Mouse (Mus musculus): ENCODE measurements around the gene Ehd4. TPM values are rescaled to one million over a fixed set of nuclear protein-coding genes. Genes with fewer than 3 reads are reported as not detected.

Ehd4 gene
- polyA plus RNA-seq, 1 experiment from 2014 or later = 15.9 TPM

DNA sequence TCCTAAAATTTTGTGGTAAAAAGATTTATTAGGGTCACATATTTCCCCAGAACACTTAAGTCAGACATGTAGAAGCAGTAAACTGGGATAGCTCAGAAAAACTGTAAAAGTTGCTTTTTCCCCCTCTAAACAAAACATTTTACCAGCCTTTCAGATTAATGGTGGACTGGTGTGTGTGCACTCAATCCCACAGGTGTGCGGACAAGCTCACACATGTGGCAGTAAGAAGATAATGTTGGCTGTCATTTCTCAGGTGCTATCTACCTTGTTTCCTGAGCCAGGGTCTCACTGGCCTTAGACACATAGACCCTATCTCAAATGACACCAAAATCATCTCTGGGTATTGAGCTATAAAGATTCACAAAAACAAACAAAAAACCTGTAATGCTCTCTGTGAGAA, 28.9 kb downstream of the Ehd4 start:
- H3K27ac ChIP-seq (replicated peaks) = no peak overlapping the region
- no peaks in the 10 kb centered on the region for H3K27me3 ChIP-seq (replicated peaks)
- no peak overlapping the region for H3K4me2 ChIP-seq
- H3K4me1 ChIP-seq = no peaks in the 10 kb centered on the region
- H3K4me3 ChIP-seq (replicated peaks) = no peak overlapping the region
- no peak overlapping the region for H3K9ac ChIP-seq (replicated peaks)
- H3K36me3 ChIP-seq = no peaks in the 10 kb centered on the region
- whole genome bisulfite sequencing = 97% methylated on average over 1 of the region's 1 CpGs
- no peaks in the 10 kb centered on the region for H3K9me3 ChIP-seq (replicated peaks)
- no peak for ATAC-seq (ENCODE audit: low FRiP score)

DNA sequence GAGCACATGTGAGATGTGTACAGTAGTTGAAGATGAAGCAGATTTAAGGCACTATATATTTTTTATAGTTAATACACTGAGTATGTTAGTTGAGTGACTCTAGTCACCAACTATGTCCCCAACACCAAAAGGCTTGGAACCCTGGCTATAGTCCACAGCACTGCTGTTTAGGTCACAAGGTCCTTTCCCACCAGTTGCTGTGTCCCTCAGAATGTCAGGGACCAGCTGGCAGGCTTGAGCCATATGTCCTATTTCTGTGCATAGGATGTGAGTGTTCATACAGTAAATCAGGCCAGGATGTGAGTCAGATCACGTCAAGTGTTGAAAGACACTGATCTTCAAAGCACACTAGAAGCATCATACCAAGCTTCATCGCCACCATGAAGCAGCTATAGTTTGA, 29.5 kb downstream of the Ehd4 start:
- no peak overlapping the region for H3K4me2 ChIP-seq
- H3K4me1 ChIP-seq = no peaks in the 10 kb centered on the region
- H3K27ac ChIP-seq (replicated peaks) = no peak overlapping the region
- H3K36me3 ChIP-seq = no peaks in the 10 kb centered on the region
- WGBS = 89% methylated on average over 2 of the region's 2 CpGs
- H3K27me3 ChIP-seq (replicated peaks) = no peaks in the 10 kb centered on the region
- H3K9me3 ChIP-seq (replicated peaks) = no peaks in the 10 kb centered on the region
- ATAC-seq (ENCODE audit: low FRiP score) = no peak
- no peak overlapping the region for H3K4me3 ChIP-seq (replicated peaks)
- no peak overlapping the region for H3K9ac ChIP-seq (replicated peaks)

DNA sequence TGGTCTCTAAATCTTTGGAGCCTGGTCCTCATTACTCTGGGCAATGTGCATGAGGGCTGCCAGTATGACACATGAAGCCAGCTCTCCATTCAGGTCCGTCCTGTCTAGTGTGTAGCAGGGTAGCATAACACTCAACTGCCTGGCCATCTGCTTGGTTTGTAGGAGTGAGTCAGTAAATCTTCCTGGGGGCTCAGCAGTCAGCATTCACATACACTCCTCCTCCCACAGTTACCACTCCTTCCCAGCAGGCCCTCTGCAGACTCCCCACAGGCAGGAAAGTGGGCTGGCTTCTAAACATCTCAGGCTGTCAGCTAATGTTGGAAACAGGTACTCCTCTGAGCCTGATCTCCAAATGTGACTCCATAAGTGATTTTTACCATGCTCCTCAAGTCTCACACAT, 30.3 kb downstream of the Ehd4 start:
- Histone ChIP-seq H3K4me2 (no peak overlapping the region), H3K4me3 (replicated peaks) (no peak overlapping the region), H3K27me3 (replicated peaks) (no peaks in the 10 kb centered on the region), H3K36me3 (no peaks in the 10 kb centered on the region), H3K4me1 (no peaks in the 10 kb centered on the region), H3K27ac (replicated peaks) (no peak overlapping the region), H3K9me3 (replicated peaks) (no peaks in the 10 kb centered on the region), H3K9ac (replicated peaks) (no peak overlapping the region)
- no peak for ATAC-seq (ENCODE audit: low FRiP score)
- WGBS = 38% methylated on average over 1 of the region's 1 CpGs

DNA sequence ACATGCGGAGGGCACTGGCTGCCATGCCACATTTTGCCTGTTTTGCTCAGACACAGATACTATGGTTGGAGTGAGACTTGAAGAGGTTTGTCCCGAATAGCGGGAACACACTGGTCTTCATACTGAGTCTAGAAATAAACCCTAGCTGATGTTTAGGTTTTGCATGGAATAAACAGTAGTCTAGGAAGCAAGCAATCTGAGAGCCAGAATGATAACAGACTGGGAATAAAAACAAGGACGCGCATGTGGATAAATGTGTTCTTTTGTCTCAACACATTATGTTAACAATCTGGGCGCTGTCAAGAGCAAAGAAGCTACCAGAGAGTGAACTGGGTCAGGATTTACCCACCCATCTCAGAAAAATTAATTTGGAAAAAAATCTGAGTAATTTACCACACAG, 31.4 kb downstream of the Ehd4 start:
- ATAC-seq (ENCODE audit: low FRiP score) = no peak
- Histone ChIP-seq H3K27me3 (replicated peaks) (no peaks in the 10 kb centered on the region), H3K9me3 (replicated peaks) (no peaks in the 10 kb centered on the region), H3K4me1 (no peaks in the 10 kb centered on the region), H3K36me3 (no peaks in the 10 kb centered on the region), H3K4me2 (no peak overlapping the region), H3K4me3 (replicated peaks) (no peak overlapping the region), H3K9ac (replicated peaks) (no peak overlapping the region), H3K27ac (replicated peaks) (no peak overlapping the region)
- 94% methylated on average over 6 of the region's 6 CpGs for WGBS

DNA sequence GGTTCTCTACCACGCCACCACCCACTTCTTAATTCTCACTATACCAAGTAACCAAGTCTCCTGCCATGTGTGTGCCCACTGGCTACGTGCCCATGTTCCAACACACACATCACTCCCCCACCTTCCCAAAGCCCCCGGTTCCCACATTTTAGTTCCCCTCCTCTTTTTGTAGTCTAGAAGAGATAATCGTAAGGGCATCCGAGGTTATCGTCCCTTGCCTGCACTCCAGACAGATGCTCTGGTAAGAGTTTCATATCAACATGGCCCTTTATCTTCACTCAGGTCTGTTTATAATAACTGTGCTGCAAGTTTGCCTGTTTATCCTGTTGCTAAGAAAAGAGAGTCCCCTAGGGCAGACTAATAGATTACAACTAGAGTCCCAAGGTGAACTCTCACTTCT, 37.1 kb downstream of the Ehd4 start:
- H3K36me3 ChIP-seq = no peaks in the 10 kb centered on the region
- 95% methylated on average over 6 of the region's 6 CpGs for WGBS
- H3K4me3 ChIP-seq (replicated peaks) = no peak overlapping the region
- ATAC-seq (ENCODE audit: low FRiP score) = no peak
- H3K27ac ChIP-seq (replicated peaks) = no peak overlapping the region
- no peaks in the 10 kb centered on the region for H3K9me3 ChIP-seq (replicated peaks)
- H3K9ac ChIP-seq (replicated peaks) = no peak overlapping the region
- H3K27me3 ChIP-seq (replicated peaks) = no peaks in the 10 kb centered on the region
- no peak overlapping the region for H3K4me2 ChIP-seq
- no peaks in the 10 kb centered on the region for H3K4me1 ChIP-seq

DNA sequence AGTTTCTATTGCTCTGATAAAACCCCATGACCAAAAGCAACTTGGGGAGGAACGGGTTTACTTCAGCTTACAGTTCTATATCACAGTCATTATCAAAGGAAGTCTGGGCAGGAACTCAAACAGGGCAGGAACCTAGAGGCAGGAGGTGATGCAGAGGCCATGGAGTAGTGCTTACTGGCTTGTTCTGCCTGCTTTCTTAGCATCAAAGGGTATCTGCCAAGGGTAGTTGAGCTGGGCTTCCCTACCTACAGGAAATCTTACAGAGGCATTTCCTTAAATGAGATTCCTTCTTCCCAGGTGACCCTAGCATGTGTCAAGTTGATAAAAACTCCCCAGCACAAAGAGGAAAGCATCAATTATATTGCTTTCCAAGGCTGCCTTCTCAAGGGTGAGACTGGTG, 38.0 kb downstream of the Ehd4 start:
- ATAC-seq (ENCODE audit: low FRiP score) = no peak
- Histone ChIP-seq H3K27me3 (replicated peaks) (no peaks in the 10 kb centered on the region), H3K36me3 (no peaks in the 10 kb centered on the region), H3K9ac (replicated peaks) (no peak overlapping the region), H3K9me3 (replicated peaks) (no peaks in the 10 kb centered on the region), H3K4me2 (no peak overlapping the region), H3K4me3 (replicated peaks) (no peak overlapping the region), H3K27ac (replicated peaks) (no peak overlapping the region), H3K4me1 (no peaks in the 10 kb centered on the region)
- WGBS = 74% methylated on average over 1 of the region's 1 CpGs

DNA sequence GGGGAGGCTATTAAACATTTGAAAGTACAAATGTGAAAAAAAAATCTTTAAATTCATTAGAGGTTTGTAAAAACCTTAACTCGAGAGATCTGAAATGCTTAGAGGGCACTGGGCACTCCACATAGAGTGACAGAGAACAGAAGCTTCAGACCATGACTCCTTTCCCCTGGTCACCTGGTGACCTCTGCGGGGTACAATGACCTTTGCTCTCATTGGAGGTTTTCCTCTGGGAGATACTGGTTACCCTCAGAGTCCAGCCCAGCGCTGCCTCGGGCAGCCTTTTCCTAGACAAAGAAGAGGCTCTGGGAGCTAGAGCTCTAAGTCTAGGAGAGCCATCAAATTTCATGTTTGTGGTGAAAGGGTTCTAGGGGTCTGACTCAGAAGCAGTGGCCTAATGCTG, 39.4 kb downstream of the Ehd4 start:
- no peak overlapping the region for H3K9ac ChIP-seq (replicated peaks)
- H3K4me3 ChIP-seq (replicated peaks) = no peak overlapping the region
- no peaks in the 10 kb centered on the region for H3K9me3 ChIP-seq (replicated peaks)
- H3K4me2 ChIP-seq = no peak overlapping the region
- H3K27ac ChIP-seq (replicated peaks) = no peak overlapping the region
- H3K27me3 ChIP-seq (replicated peaks) = no peaks in the 10 kb centered on the region
- no peaks in the 10 kb centered on the region for H3K4me1 ChIP-seq
- 71% methylated on average over 4 of the region's 4 CpGs for WGBS
- H3K36me3 ChIP-seq = no peaks in the 10 kb centered on the region
- ATAC-seq (ENCODE audit: low FRiP score) = no peak

DNA sequence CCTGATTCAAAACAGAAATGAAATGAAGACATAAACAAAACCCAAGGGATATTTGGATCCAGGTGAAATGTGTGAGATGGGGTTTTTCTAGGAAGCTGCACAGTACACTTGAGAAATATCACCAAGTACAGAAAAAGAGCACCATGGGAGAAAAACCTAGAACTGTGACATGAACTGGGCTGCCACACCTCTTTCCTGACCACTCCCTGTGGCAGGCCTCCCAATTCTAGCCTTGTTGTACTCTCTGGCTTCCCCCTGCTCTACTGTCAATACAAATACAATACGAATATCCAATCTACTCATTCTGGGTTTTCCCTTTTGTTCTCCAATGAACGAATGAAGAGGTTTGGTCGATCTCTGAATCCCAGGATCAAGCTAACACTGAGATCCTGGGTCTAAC, 40.4 kb downstream of the Ehd4 start:
- Histone ChIP-seq H3K9ac (replicated peaks) (no peak overlapping the region), H3K27ac (replicated peaks) (no peak overlapping the region), H3K4me2 (no peak overlapping the region), H3K9me3 (replicated peaks) (no peaks in the 10 kb centered on the region), H3K4me1 (no peaks in the 10 kb centered on the region), H3K36me3 (no peaks in the 10 kb centered on the region), H3K27me3 (replicated peaks) (no peaks in the 10 kb centered on the region), H3K4me3 (replicated peaks) (no peak overlapping the region)
- WGBS = 93% methylated on average over 3 of the region's 3 CpGs
- ATAC-seq (ENCODE audit: low FRiP score) = no peak

DNA sequence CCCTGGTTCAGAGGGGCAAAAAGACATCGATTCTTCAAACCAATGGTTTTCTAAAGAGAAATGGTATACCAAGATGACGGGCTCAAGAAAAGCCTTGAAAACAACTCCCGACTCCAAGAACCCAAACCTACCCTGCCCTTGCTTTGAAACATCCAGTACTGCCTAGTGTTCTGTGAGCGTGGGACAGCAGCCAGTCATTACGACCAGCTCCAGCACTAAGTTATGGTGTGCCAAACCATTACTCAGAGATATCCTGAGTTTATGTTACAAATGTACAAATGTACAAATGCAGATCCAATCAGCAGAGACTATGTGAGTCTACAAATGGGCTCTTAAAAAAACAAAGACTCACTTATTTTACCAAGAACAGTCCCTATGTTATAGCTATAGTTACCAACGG, 40.9 kb downstream of the Ehd4 start:
- H3K4me2 ChIP-seq = no peak overlapping the region
- ATAC-seq (ENCODE audit: low FRiP score) = no peak

DNA sequence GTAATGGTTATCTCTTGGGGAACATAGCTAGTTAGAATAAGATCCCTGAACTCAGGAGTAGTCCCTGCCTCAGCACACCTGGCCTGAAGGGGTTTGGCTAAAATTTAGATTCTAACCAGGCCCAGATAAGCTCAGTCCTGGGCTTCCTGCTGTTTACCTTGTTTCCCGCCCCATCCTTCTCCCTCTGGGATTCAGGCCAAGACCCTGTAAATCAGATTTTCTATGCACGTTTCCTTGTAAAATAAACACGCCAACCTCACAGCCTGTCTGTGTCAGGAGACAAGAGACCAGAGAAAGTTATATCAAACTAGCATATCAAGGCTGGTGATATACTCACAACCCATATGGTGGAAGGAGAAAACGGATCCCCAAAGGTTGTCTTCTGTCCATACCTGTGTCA, 42.8 kb downstream of the Ehd4 start:
- no peak overlapping the region for H3K4me3 ChIP-seq (replicated peaks)
- no peak overlapping the region for H3K4me2 ChIP-seq
- H3K27ac ChIP-seq (replicated peaks) = no peak overlapping the region
- 51% methylated on average over 4 of the region's 4 CpGs for WGBS
- no peaks in the 10 kb centered on the region for H3K36me3 ChIP-seq
- H3K27me3 ChIP-seq (replicated peaks) = no peaks in the 10 kb centered on the region
- no peaks in the 10 kb centered on the region for H3K9me3 ChIP-seq (replicated peaks)
- ATAC-seq (ENCODE audit: low FRiP score) = no peak
- no peaks in the 10 kb centered on the region for H3K4me1 ChIP-seq
- H3K9ac ChIP-seq (replicated peaks) = no peak overlapping the region

More for the DNA sequence above, 40.9 kb downstream of the Ehd4 start:
- H3K4me1 ChIP-seq = no peaks in the 10 kb centered on the region
- H3K36me3 ChIP-seq = no peaks in the 10 kb centered on the region
- 83% methylated on average over 6 of the region's 6 CpGs for WGBS
- H3K27me3 ChIP-seq (replicated peaks) = no peaks in the 10 kb centered on the region
- H3K4me3 ChIP-seq (replicated peaks) = no peak overlapping the region
- no peaks in the 10 kb centered on the region for H3K9me3 ChIP-seq (replicated peaks)
- no peak overlapping the region for H3K9ac ChIP-seq (replicated peaks)
- no peak overlapping the region for H3K27ac ChIP-seq (replicated peaks)

DNA sequence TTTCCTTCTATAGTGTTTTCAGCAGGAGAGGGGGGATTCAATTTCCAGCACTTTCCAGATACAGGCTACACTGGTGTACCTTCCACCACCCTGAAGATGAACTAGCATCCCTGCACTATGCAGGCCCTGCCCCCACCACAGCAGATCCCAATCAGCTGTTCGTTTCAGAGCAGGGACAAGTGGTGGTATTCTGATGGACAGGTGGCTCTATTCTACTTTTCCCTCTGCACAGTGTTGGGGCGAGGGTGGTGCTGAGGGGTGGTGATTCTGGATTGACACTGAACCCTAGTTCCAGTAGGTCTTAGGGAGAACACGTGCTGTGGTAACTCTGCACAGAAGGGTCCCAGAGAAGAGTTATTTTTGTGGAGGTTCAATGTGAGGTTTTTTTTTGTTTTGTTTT, 43.2 kb downstream of the Ehd4 start:
- Histone ChIP-seq H3K27ac (replicated peaks) (no peak overlapping the region), H3K9ac (replicated peaks) (no peak overlapping the region), H3K4me3 (replicated peaks) (no peak overlapping the region), H3K36me3 (no peaks in the 10 kb centered on the region), H3K4me1 (no peaks in the 10 kb centered on the region), H3K4me2 (no peak overlapping the region), H3K9me3 (replicated peaks) (no peaks in the 10 kb centered on the region), H3K27me3 (replicated peaks) (no peaks in the 10 kb centered on the region)
- WGBS = 75% methylated on average over 3 of the region's 3 CpGs
- no peak for ATAC-seq (ENCODE audit: low FRiP score)

DNA sequence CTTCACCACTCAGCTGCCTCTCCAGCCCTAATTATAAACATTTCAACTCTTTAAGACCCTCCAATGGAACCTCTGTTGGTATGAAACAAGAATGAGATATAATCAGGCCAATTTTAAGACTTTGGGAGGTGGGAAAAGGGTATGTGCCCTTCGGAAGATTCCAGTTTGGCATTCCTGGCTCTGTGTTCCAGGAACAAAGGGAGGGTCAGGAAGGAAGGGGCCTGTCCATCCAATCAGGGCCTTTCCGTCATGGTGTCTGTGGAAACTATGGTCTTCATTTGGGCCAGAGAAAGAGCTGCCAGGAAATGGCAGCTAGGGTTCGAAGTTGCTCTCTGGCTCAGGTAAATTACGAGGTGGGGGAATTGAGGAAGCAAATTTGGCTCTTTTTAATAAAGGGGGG, 46.3 kb downstream of the Ehd4 start:
- no peak overlapping the region for H3K4me3 ChIP-seq (replicated peaks)
- H3K36me3 ChIP-seq = no peaks in the 10 kb centered on the region
- no peaks in the 10 kb centered on the region for H3K9me3 ChIP-seq (replicated peaks)
- H3K27me3 ChIP-seq (replicated peaks) = no peaks in the 10 kb centered on the region
- WGBS = 89% methylated on average over 4 of the region's 4 CpGs
- no peaks in the 10 kb centered on the region for H3K4me1 ChIP-seq
- no peak overlapping the region for H3K9ac ChIP-seq (replicated peaks)
- H3K27ac ChIP-seq (replicated peaks) = no peak overlapping the region
- no peak for ATAC-seq (ENCODE audit: low FRiP score)
- no peak overlapping the region for H3K4me2 ChIP-seq

DNA sequence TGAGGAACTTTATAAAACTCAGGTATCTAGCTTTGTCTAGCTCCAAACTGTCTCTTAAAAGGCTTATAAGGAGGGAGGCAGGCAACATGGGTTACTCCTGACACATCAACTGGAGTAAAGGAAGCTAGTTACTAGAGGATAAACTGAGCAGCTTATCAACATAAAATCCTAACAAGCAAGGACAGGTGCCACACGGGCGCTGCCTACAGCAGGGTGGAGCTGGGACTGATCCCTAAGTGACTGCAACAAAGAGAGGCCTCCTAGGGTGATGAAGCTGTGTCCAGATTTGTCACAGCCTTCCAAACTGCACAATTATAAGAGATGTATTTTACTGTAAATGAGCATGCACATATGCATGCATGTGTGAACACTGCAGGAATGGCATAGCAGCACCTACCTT, 47.0 kb downstream of the Ehd4 start:
- Histone ChIP-seq H3K9ac (replicated peaks) (no peak overlapping the region), H3K4me2 (no peak overlapping the region), H3K36me3 (no peaks in the 10 kb centered on the region), H3K4me1 (no peaks in the 10 kb centered on the region), H3K4me3 (replicated peaks) (no peak overlapping the region), H3K9me3 (replicated peaks) (no peaks in the 10 kb centered on the region), H3K27ac (replicated peaks) (no peak overlapping the region), H3K27me3 (replicated peaks) (no peaks in the 10 kb centered on the region)
- no peak for ATAC-seq (ENCODE audit: low FRiP score)
- 91% methylated on average over 2 of the region's 2 CpGs for WGBS

Data from neural tube, embryonic 15.5 days (tissue).